Mouse (Mus musculus) heart, postnatal 0 days (tissue): ENCODE data around the gene Plac9b.
"Not testable (repeated sequence)": the region's sequence is repeated elsewhere in the genome, so short reads cannot be mapped to it uniquely, and the experiment has no call there.

Experiments
- CTCF ChIP-seq: IDR thresholded peaks from 2 replicates; pipeline ENCODE4 v1.5.1; 2016; ENCODE audit warnings: antibody characterized with exemption, control low read depth, low read depth
- EP300 ChIP-seq: IDR thresholded peaks from 2 replicates; pipeline ENCODE4 v1.6.1; 2016; ENCODE audit warnings: antibody characterized with exemption, low read depth

GRCm38 (mm10) chr14:26206926-26207247 is 24.6 kb upstream of the Plac9b start, which contains the start of gene Tmem254b:
- not testable (repeated sequence) for TF ChIP-seq CTCF, EP300
